Mouse (Mus musculus): ENCODE measurements around the gene F830045P16Rik.

GRCm38 (mm10) chr2:129540036-129540435, 3.6 kb upstream of the F830045P16Rik start:
- TF ChIP-seq POLR2A (IDR thresholded peaks at IDR 0.05; ENCODE audit: low read depth, low read length) (no peak), CTCF (IDR thresholded peaks at IDR 0.05; ENCODE audit: borderline replicate concordance, insufficient read depth, low read length) (no peak)
